Comparison of ENCODE assay signal across 17 mouse cellular contexts in the genomic region with DNA sequence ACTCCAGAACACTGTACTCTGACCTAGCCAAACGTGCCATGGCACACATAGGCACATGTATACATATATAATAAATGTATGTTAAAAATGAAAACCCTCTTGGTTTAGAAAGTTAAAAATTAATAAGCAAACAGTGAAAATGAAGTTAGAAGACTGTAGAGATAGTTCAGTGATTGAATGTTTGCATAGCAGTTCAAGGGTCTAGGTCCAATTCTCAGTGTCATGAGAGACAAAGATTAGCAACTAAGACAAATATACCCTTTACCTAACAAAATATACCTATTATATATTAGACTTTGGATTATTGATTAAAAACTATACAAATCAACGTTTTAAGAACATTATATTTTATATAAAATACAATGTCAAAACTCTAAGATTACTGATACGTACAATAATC.
"Had no signal": no experiment of that assay in that cellular context is flagged by ENCODE, and none has a peak within 500 bp of the region (broad histone marks: within the 10 kb centered on the region; RNA-seq: fewer than 3 reads in every experiment).

No protein-coding gene starts in this region.

- H3K27ac ChIP-seq: midbrain, embryonic 10.5 days; midbrain, embryonic 12.5 days; neural tube, embryonic 13.5 days; neural tube, embryonic 15.5 days; stomach, embryonic 15.5 days; stomach, postnatal 0 days had no signal

- H3K4me2 ChIP-seq: lung, embryonic 14.5 days; midbrain, embryonic 12.5 days; neural tube, embryonic 13.5 days; neural tube, embryonic 15.5 days; stomach, embryonic 15.5 days had no signal

- H3K4me3 ChIP-seq: midbrain, embryonic 10.5 days; midbrain, embryonic 12.5 days; myocyte; neural tube, embryonic 13.5 days; neural tube, embryonic 15.5 days; stomach, embryonic 15.5 days had no signal

- H3K27me3 ChIP-seq: midbrain, embryonic 12.5 days; neural tube, embryonic 13.5 days; neural tube, embryonic 15.5 days; stomach, embryonic 15.5 days had no signal

- H3K4me1 ChIP-seq: midbrain, embryonic 10.5 days; midbrain, embryonic 12.5 days; neural tube, embryonic 13.5 days; neural tube, embryonic 15.5 days; stomach, embryonic 15.5 days had no signal

- ATAC-seq: midbrain, embryonic 16.5 days had no signal

- H3K9me3 ChIP-seq: midbrain, embryonic 10.5 days; midbrain, embryonic 12.5 days; neural tube, embryonic 13.5 days; neural tube, embryonic 15.5 days; stomach, embryonic 15.5 days had no signal

- DNase-seq: lung, adult 18-20 months; lung, embryonic 14.5 days; lung, postnatal 10 days; lung, postnatal 4 days; midbrain, embryonic 14.5 days; right cerebral cortex, postnatal 14 days; thymus, adult 2 months; thymus, postnatal 14 days; thymus, postnatal 36 days had no signal

- H3K9ac ChIP-seq: lung, embryonic 14.5 days; midbrain, embryonic 12.5 days; neural tube, embryonic 13.5 days; neural tube, embryonic 15.5 days; stomach, embryonic 15.5 days had no signal

- H3K36me3 ChIP-seq: midbrain, embryonic 10.5 days; midbrain, embryonic 12.5 days; neural tube, embryonic 13.5 days; neural tube, embryonic 15.5 days; stomach, embryonic 15.5 days had no signal
